Mouse (Mus musculus) liver, embryonic 12.5 days (tissue): ENCODE data around the gene Acaca. TPM values are rescaled to one million over a fixed set of nuclear protein-coding genes. Genes with fewer than 3 reads are reported as not detected.

Experiments used
- polyA plus RNA-seq: library from polyadenylated mRNA; unstranded; fragments of >200 nt; fragmentation: Nextera tagmentation; extraction: Ambion mirVana; gene quantifications from 2 replicates; pipeline ENCODE4 v1.2.1, GENCODE M21; 2016

Acaca gene
- polyA plus RNA-seq, 1 experiment from 2014 or later: 11.8 TPM

Other genes starting within 250 kb of the Acaca start
- gene Ddx52, start 187.6 kb upstream of the Acaca start, polyA plus RNA-seq: 24.3 and 27.4 TPM in 2 replicates
- 10.2 and 11.2 TPM in 2 replicates for gene Synrg, start 165.2 kb upstream of the Acaca start, polyA plus RNA-seq
- gene Dusp14, start 60.4 kb upstream of the Acaca start, polyA plus RNA-seq: 1.1 TPM in 2 replicates
- gene Tada2a, start 72 bp upstream of the Acaca start, polyA plus RNA-seq: 16.2 and 16.7 TPM in 2 replicates
- not detected in 2 replicates for gene Gm11437, start 37.8 kb downstream of the Acaca start, polyA plus RNA-seq